Mouse (Mus musculus): ENCODE results near the gene Clca1. TPM values are rescaled to one million over a fixed set of nuclear protein-coding genes. Genes with fewer than 3 reads are reported as not detected.

The Clca1 gene
- polyA plus RNA-seq, 1 experiment from 2014 or later, result 0.47 TPM

DNA sequence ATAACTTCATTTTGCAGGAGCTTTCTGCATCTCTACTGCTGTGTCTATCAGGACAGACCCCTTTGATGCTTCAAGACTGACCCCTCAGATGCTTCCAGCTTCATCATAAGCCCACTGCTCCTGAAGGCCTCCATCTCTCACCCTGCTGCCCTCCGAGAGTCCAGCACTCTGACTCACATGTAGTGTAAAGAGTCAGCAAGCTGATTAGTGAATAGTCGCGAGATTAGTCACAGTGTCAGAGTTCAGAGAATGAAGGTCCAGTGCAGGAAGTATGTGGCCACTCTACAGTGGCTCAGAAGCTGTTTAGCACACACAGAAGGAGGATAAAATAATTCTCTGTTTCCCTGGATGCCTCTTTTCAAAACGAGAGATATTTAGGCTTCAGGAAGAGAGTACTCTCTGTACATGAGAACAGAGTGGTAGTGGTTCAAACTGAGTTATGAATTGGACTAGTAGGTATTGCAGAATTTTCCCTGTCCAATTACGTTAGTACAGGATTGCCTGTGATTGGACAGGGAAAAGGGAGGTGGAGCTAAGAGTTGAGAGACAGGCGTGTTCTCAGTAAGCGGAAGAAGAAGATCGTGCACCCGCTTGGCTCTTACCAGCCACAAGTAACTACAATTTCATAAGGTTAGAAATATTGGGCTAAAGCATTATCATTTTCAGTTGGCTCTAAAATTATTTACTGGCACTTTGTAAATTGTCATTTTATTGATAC, 60.9 kb downstream of the Clca1 start:
- whole genome bisulfite sequencing, result 66% methylated on average over 9 of the region's 9 CpGs

DNA sequence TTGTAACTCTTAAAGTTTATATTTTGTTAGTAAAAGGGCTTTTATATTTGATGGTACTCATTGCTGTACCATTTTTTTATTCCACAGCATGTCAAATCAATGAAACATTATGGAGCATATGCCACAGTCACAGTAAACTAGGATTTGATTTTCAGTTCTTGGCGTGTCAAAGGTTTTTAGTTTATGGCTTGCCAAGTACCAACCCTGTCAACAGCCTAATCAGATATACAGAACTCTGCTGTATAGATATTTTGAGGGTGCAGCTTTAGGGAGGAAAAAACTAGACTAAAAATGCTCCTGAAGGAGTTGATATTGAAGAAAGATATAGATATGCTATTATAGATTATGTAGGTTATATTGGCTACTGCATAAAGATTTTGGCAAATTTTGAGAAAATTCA, 62.8 kb downstream of the Clca1 start:
- H3K9me3 ChIP-seq (replicated peaks; ENCODE audit: control insufficient read depth, low read length), result no peaks in the 10 kb centered on the region
- H3K27me3 ChIP-seq (ENCODE audit: control insufficient read depth, insufficient read depth, low read length), result no peaks in the 10 kb centered on the region
- 73% methylated on average over 1 of the region's 1 CpGs for WGBS
- ATAC-seq (replicated peaks; ENCODE audit: extremely low read depth, insufficient read depth, low FRiP score), result no peak
- no peak overlapping the region for H3K27ac ChIP-seq (ENCODE audit: low read length)
- no peak overlapping the region for H3K9ac ChIP-seq (ENCODE audit: low read length)
- H3K4me1 ChIP-seq (ENCODE audit: control insufficient read depth, insufficient read depth, low read length), result no peaks in the 10 kb centered on the region
- H3K36me3 ChIP-seq (ENCODE audit: control insufficient read depth, insufficient read depth), result no peaks in the 10 kb centered on the region
- no peak overlapping the region for H3K4me3 ChIP-seq (ENCODE audit: low read length)
- H3K4me2 ChIP-seq (ENCODE audit: low read depth, low read length), result no peak overlapping the region

More for the DNA sequence above, 60.9 kb downstream of the Clca1 start:
- Histone ChIP-seq H3K9ac (ENCODE audit: low read length) (no peak overlapping the region), H3K4me3 (ENCODE audit: low read length) (no peak overlapping the region), H3K9me3 (replicated peaks; ENCODE audit: control insufficient read depth, low read length) (no peaks in the 10 kb centered on the region), H3K4me2 (ENCODE audit: low read depth, low read length) (no peak overlapping the region), H3K27ac (ENCODE audit: low read length) (no peak overlapping the region), H3K36me3 (ENCODE audit: control insufficient read depth, insufficient read depth) (no peaks in the 10 kb centered on the region), H3K4me1 (ENCODE audit: control insufficient read depth, insufficient read depth, low read length) (no peaks in the 10 kb centered on the region), H3K27me3 (ENCODE audit: control insufficient read depth, insufficient read depth, low read length) (no peaks in the 10 kb centered on the region)
- no peak for ATAC-seq (replicated peaks; ENCODE audit: extremely low read depth, insufficient read depth, low FRiP score)

DNA sequence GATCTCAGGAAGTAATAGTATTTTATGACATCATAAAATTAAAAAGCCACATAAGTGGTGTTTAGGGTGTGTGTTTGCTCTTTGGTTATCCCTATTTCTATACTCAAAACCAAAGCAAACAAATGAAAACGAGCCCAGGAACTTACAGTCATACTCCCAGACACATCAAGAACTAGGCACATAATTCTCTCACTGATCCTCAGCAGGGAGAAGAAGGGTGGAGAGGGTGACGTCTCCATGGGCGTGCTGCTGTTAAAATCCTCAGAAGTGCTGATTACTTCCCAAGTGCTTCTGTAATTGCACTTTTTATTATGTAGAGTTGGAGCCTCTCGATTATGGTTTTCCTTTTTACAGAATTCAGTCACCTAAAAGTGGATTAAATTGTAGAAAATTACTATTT, 66.5 kb downstream of the Clca1 start:
- no peaks in the 10 kb centered on the region for H3K36me3 ChIP-seq (ENCODE audit: control insufficient read depth, insufficient read depth)
- no peak for ATAC-seq (replicated peaks; ENCODE audit: extremely low read depth, insufficient read depth, low FRiP score)
- no peaks in the 10 kb centered on the region for H3K27me3 ChIP-seq (ENCODE audit: control insufficient read depth, insufficient read depth, low read length)
- WGBS, result 60% methylated on average over 4 of the region's 4 CpGs
- no peak overlapping the region for H3K9ac ChIP-seq (ENCODE audit: low read length)
- no peak overlapping the region for H3K4me2 ChIP-seq (ENCODE audit: low read depth, low read length)
- H3K9me3 ChIP-seq (replicated peaks; ENCODE audit: control insufficient read depth, low read length), result no peaks in the 10 kb centered on the region
- no peaks in the 10 kb centered on the region for H3K4me1 ChIP-seq (ENCODE audit: control insufficient read depth, insufficient read depth, low read length)
- H3K4me3 ChIP-seq (ENCODE audit: low read length), result no peak overlapping the region
- H3K27ac ChIP-seq (ENCODE audit: low read length), result no peak overlapping the region

Other genes with a start within 250 kb of the Clca1 start
- gene Clca3a2, start 213.3 kb downstream of the Clca1 start, polyA plus RNA-seq (2015; fragmentation: Nextera tagmentation; extraction: Ambion mirVana), result 3.9 and 6.6 TPM in 2 replicates
- 0.09 and 0.37 TPM in 2 replicates for gene Clca3b, start 183.4 kb downstream of the Clca1 start, polyA plus RNA-seq (2015; fragmentation: Nextera tagmentation; extraction: Ambion mirVana)
- gene Clca4b, start 100.2 kb downstream of the Clca1 start, polyA plus RNA-seq (2015; fragmentation: Nextera tagmentation; extraction: Ambion mirVana), result 1.5 TPM in 1 of 2 replicates, not detected in the other
- gene Clca4a, start 57.7 kb downstream of the Clca1 start, polyA plus RNA-seq (2015; fragmentation: Nextera tagmentation; extraction: Ambion mirVana), result 0.60 TPM in 1 of 2 replicates, not detected in the other
- 0.24 and 0.60 TPM in 2 replicates for gene Clca2, start 66.7 kb upstream of the Clca1 start, polyA plus RNA-seq (2015; fragmentation: Nextera tagmentation; extraction: Ambion mirVana)
- gene Odf2l, start 85.8 kb upstream of the Clca1 start, polyA plus RNA-seq (2015; fragmentation: Nextera tagmentation; extraction: Ambion mirVana), result 11.3 and 13.0 TPM in 2 replicates